Mouse (Mus musculus) lung, postnatal 25 days (tissue): Measurements from ENCODE around the gene Sik3.
A peak's percentile ranks its signal among the peaks of the same experiment; 100 is the strongest.

ENCODE experiments used
- DNase-seq: peaks from one replicate; pipeline ENCODE4 v3.0.0; 2022; ENCODE audit warnings: low spot score

Sik3 gene

DNA sequence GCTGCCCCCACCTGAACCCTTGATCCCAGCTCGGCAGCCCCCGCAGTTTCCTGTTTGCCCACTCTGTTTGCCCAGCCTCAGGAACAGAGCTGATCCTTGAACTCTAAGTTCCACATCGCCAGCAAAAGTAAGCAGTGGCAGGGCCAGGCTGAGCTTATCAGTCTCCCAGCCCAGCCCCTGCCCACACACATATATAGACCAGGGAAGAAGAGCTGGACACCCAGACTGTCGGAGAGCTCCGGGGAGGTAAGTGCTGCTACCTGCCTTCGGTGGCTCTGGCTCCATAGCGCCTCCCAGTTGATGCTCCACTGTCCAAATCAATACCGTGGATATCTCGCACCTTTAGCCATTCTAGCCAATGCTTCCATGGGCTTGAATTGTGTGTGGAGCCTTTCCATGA is 215.9 kb downstream of the Sik3 start, which contains the start of gene Apoa1:
TSS of gene Apoa1 (plus strand) at position 90 of the 400 bp plus-strand sequence.
- DNase-seq = no peak

DNA sequence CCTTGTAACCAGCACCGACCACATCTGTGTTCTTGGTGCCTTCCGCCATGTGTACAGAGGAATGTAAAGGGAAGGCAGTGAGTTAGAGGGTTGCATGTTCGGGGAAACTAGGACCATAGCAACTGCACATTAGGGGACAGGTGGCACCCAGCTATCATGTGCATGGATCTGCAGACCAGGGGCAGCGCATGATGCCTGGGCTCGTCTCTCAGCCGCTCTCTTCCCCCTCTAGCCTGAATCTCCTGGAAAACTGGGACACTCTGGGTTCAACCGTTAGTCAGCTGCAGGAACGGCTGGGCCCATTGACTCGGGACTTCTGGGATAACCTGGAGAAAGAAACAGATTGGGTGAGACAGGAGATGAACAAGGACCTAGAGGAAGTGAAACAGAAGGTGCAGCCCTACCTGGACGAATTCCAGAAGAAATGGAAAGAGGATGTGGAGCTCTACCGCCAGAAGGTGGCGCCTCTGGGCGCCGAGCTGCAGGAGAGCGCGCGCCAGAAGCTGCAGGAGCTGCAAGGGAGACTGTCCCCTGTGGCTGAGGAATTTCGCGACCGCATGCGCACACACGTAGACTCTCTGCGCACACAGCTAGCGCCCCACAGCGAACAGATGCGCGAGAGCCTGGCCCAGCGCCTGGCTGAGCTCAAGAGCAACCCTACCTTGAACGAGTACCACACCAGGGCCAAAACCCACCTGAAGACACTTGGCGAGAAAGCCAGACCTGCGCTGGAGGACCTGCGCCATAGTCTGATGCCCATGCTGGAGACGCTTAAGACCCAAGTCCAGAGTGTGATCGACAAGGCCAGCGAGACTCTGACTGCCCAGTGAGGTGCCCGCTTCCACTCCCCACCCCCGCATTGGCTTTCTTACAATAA is 217.2 kb downstream of the Sik3 start:
- DNase-seq = peak; percentile 82

DNA sequence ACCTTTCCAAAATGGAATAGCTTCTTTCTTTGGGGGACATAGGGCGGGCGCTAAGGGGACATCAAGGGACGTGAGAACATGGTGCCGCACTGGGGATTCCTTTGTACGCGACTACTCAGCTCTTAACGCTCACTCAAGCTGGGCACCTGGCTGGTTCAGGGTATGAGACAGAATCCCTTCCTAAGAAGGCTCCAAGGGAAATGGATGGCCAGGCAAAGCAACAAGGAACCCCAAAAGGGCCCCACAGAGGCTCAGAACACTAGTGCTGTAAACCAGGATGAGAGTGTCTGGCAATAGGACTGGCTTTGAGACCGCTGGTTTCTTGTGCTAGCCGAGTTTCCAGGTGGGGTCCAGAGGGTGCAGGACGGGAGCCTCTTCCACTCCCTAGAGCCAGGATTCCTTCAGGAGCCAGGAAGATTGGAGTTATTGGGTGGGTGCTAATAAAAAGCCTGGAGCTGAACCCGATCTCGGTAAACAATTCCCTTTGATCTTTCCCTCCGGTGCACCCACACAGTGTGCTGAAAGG is 217.9 kb downstream of the Sik3 start:
- no peak for DNase-seq

DNA sequence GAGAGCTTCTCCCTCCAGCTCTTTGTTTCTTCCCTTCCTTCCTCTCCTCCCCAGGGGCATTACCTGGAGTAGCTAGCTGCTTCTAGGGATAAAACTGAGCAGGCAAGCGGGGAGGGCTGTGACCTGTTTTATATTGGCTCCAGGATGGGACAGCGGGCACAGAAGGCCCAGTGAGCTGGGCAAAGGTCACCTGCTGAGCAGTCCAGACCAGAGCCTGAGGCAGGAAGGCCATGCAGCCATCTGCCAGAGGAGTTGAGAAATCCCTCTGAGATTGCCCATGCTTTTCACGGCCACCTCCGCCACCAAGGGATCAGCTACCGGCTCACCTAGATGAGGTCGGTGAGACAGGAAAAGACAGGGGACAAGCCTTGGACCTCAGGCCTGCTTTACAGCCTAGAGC is 222.6 kb downstream of the Sik3 start:
- no peak for DNase-seq

DNA sequence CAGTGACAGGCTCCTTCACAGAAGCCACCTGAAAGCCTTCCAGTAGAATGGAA is 222.8 kb downstream of the Sik3 start, which contains the start of gene Apoc3:
TSS of gene Apoc3 (minus strand) at position 41 of the 53 bp plus-strand sequence.
- no peak for DNase-seq

DNA sequence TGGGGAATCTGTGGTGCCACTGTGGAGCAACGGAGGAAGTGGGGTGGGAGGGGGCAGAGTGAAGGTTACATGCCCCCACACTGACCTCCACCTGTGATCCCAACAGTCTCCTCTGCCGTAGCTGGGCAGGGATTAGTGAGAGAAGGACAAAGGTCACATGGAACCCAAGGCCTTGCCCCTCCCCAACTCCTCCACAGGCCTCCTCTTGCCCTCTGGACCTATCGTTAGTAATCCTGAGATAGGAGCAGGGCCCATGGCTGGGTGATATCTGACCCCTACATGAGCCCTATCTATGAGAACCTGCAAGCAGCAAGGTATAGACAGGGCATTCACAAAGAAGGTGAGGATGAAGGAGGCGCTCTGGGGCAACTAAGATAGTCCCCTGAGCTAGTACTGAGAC is 223.0 kb downstream of the Sik3 start:
- DNase-seq = no peak

DNA sequence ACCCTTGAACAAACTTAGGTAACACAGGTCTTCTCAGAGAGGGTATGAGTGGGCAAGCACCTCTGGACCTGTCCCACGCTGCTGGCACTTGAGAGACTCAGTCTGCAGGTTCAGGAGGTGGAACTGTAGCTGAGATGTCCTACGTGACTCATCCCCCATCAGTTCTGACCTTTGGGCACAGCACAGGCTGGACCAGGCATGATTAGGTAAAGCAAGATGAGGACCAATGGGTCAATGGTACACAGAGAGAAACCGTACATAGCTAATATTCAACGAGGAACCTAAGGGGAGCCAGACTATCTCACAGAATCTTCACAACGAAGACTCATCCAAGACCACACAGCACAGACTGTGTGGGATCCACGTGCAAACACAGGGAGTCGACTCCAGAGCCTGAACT is 226.2 kb downstream of the Sik3 start:
- DNase-seq = no peak

DNA sequence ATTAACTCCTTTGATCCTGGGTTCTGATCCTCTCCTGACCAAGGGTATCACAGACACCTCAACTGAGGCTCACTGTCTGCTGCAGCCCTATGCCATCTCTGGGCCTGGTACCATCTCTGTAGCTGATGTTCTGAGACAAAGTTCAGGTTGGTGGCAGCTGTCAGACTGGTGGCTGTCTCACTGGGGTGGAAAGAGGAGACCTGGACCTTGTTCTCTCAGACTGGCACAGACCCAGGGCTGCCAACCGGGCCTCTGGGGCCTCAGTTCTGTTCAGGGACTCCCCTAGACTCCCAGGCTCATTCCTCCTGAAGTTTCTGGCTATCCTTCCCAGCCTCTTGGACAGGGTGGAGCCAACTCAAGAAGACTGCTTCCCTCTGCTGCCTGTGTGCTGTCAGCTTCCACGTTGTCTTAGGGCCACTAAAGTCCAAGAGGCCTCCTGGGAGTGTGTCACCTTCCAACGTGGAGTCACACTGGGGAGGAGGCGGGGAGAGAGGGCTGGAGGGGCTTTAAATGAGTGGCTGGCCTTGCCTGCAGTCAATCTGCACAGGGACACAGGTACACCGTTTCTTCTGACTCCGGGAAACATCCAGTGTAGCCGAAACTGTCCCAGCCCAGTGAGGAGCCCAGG is 228.0 kb downstream of the Sik3 start, which contains the start of gene Apoa4:
TSS of gene Apoa4 (plus strand) at position 171 of the 628 bp plus-strand sequence.
- DNase-seq = no peak

DNA sequence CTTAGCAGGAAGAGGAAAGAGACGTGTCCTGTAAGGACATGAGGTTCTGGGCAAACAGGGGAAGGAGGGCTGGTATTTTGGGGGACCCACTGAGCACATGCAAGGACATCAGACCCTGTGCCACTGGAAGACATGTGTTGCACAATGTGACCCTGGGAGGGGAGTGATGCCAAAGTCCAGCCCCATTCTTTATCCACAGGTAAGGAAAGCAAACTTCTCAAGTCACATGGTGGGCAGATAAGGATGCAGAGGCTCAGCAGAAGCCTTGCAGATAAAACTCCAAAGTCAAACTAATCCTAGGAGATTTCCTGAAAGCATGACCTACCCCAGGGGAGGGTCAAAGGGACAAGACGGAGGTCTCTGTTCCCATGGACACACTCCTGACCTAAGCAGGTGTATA is 229.2 kb downstream of the Sik3 start:
- DNase-seq = no peak

DNA sequence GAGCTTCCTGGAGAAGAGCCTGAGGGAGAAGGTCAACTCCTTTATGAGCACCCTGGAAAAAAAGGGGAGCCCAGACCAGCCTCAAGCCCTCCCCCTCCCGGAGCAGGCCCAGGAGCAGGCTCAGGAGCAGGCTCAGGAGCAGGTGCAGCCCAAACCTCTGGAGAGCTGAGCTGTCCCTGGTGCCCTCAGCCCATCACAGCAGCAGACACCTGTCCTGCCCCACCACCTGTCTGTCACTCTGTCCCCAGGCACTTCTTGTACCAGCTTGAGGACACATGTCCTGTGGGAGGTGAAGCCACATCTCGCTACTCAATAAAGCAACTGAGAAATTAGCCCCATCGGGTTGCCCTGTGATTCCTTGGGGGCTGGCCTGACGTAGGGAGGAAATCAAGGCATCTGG is 230.5 kb downstream of the Sik3 start:
- DNase-seq = no peak

DNA sequence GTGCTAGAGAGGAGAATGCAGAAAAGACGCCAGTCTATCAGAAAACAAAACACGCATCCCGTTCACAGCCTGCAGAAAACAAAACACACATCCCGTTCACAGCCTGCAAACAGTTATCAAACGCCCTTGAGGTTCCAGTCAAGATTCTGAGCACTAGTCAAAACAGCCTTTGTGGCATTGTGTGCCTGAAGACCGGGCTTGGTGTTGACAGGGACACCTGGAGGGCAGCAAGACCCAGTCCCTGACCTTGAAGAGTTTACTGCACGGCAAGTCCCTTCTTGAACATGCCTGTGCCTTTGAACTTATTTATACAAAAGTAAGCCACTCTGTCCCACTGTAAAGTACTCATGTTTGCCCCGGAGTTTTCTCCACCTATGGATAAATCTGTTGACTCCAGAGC is 231.0 kb downstream of the Sik3 start:
- DNase-seq = no peak

DNA sequence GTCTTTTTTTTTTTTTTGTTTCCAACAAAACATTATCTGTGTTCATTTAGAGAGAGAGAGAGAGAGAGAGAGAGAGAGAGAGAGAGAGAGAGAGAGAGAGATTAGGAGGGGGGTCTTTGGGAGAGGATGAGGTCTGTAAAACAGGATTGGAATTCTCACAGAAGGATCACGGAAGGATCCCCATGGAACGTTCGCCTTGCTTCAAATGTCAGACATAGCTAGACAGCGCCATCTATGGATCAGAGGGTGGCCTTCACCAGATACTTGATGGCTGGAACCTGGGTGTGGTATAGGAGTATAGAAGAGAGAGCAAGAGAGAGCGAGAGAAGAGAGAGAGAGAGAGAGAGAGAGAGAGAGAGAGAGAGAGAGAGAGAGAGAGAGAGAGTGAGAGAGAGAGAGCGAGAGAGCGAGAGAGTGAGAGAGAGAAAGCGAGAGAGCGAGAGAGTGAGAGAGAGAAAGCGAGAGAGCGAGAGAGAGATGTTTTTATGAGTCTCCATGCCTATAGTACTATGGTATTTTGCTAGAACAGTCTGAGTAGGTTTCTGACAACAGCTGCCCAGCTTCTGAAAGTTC is 234.2 kb downstream of the Sik3 start:
- peak; percentile 65 for DNase-seq

DNA sequence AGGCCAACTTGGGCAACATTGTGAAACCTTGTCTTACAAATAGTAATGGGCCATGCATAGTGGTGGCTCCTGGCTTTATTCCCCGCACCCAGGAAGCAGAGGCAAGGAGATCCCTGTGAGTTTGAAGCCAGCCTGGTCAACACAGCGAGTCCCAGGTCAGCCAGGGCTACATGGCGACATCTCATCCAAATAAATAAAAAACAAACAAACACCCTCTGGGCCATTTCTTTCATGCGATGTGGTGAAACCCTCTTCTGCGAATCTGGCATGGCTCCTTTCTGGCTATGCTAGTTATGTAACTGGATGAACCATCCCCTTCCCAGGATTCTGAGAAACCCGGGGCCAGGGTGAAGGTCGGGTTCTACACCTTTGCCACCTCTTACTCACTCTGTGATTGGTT is 243.6 kb downstream of the Sik3 start:
- DNase-seq = no peak

DNA sequence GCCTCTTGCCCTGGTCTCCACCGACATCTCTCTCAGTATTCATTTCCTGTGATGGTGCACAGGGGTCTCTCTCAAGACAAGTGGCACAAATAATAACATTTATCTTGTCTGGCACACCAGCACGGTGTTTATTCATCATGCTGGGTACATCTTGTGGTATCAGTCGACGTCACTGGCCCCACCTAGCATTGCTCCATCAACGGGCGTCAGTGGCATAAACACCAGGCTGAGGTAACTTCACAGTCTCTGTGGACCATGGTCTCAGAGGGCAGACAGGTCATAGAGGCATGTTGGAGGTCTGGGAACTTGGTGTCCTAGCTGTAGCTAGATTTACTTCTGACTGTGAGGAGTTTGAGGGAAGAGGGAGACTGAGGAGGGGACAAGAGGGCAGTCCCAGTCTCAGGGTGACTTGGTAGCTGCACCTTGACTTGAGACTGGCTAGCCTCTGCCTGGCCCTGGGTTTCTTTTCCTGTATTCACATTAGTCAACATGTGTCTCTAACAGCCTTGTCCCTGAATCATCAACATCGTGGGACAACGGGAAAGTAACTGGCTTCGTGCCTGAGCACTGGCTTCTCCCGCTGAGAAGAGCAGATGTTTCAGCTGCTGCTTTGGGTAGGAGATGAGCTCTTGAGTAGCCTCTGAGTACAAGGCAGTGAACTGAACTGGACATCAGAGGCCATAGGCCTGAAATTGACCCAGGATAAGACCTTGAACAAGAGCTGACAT is 244.2 kb downstream of the Sik3 start:
- no peak for DNase-seq

DNA sequence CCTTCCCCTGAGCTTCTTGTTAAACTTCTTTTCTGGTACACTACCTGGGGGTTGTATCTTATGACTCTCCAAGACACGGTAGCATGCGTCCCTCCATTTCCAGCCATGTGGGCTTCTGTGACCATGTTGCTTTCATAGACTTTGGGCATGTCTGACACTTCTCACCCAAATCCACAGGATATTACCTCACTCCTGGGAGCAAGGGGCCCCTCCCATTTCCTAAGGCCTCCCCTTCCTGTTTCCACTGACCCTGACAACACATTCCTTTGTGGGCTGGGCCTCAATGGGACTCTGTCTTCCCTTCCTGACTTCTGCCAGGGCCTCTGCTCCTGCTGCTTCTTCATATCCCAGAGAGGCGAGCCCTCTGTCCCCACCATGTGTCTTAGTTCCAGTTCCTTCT is 244.9 kb downstream of the Sik3 start:
- DNase-seq = peak; percentile 18

DNA sequence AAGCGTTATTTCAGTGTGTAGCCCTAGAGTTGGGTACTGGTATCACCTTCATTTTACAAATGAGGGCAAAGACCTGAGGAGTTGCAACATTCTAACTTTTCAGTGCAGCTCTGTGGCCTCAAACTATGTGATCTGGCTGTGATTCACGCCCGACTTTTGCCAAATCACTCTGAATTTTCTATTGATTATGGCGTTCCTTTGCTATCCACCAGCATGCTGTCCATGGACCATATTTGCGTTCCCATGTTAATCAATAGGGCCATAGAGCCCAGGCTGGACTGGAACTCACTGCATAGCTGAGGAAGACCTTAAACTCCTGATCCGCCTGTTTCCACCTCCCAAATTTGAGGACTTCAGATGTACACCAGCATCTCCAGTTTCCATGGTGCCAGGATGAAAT is 246.5 kb downstream of the Sik3 start:
- DNase-seq = no peak

DNA sequence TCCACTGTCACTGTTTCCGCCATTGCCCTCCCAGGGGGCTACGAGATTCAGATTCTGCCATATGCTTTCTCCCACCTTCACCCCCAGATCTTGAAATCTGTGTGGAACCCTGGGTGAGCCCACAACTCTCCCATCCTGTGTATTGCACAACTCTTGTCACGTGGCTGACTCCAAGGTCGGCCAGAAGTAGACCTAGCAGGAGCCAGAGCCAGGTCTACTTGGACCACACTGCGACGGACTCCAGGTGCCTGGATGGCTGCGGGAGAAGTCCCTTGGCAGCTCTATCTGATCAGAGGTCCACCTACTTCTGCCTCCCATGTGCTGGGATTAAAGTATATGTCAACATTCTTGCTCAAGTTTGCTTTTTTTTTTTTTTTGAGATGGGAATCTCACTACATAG is 248.5 kb downstream of the Sik3 start:
- DNase-seq = no peak

DNA sequence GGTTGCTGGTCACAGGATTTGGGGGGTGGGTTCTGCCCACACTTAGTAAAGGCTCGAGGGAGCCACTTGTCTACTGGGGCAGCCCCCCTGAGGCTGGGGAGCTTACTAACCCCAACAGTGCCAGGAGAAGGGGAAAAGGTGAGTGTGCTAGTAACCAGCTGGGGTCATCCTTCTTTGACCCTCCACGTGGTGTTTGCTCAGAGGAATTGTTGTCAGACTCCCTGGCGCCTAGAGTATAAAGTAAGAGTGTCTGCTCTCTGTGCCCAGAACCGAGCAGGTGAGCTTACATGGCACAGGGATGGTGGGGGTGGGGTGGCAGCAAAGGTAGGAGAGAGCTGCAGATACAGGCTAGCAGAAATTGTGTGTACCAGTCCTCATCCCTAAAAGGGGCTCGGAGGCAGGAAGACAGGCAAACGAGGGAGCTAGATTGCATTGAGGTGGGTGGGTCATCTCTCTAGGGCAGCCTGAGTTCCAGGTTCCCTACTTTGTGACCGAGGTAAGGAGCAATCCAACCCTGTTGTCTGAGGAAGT is 255.8 kb downstream of the Sik3 start, which contains the start of gene Apoa5:
TSS of gene Apoa5 (plus strand) at position 291 of the 531 bp plus-strand sequence.
- no peak for DNase-seq

DNA sequence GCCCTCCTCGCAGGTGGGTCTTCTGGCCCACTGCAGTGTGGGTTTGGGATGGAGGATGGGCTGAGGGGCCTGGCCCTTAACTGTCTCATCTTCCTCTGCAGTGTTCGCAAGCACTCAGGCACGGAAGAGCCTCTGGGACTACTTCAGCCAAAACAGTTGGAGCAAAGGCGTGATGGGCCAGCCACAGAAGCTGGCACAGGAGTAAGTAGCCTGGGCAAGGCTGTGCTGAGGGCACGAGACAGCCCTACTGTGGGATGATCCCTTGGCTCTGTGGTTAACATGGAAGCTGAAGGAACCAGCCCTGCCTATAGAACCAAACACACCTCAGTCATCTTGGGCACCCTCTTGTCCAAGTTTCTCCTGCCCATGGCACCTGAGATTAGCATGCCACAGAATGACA is 256.5 kb downstream of the Sik3 start:
- DNase-seq = no peak

DNA sequence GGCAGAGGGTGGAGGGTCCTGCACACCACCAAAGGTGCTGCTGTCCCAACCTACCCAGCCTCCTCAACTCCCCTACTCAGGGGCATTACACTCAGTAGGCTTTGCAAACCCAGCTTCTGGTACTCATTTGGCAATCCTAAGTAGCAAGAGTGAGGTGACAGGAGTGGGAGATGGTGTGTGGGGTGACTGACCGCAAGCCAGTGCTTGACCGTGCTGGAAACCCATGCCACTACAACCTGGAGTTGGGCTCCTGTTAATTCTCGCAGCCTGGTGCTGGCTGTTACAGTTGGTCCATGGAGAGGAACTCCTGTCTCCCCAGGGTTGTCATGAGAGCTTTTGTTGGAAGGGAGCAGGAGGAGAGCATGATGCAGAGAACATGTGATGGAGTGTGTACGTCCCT is 258.2 kb downstream of the Sik3 start:
- DNase-seq = no peak

DNA sequence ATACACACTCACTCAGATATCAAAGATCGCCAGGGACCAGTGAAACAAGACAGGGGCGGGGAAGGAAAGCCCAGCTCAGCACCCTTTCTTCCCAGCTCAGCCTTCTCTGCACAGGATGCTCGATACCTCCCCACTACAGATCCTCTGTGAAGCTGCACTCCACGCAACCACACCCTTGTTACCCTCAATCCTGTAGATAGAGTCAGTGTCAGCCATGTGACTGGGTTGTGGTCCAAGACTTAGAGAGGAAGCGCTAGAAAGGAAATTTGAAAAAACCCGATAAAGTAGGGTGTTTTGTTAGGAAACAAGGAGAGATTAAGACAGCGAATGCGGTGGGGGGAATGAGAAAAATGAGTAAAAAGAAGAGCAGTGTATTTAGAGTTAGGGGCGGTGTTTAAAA is 259.4 kb downstream of the Sik3 start:
- no peak for DNase-seq

DNA sequence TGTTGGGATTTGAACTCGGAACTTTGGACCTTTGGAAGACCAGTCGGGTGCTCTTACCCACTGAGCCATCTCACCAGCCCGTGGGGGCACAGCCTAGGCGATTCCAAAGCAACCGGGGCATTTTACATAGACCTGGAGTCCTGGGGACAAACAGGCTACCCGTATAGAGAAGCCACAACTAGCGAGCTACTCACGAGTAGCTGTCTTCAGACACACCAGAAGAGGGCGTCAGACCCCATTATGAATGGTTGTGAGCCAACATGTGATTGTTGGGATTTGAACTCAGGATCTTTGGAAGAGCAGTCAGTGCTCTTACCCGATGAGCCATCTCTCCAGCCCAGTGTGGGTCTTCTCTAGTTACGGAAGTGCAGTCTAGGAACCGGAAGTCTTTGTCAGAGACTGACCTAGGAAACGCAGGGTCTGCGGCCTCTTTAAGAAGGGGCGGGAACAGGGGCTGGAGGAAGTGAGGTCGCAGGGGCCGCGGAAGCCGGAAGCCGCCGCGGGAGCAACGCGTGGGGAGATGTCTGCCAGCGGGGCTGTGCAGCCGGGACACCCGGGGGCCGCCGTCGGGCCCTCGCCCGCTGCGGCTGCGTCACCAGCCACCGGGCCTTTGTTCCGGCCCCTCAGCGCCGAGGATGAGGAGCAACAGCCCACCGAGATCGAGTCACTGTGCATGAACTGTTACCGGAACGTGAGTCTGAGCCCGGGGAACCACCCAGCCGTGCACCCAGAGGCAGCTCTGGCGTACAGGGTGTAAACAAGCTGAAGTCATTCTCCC is 260.2 kb downstream of the Sik3 start, which contains the start of gene Zpr1:
TSS of gene Zpr1 (plus strand) at position 388 of the 778 bp plus-strand sequence.
- peak; percentile 94 for DNase-seq
